Mouse (Mus musculus): ENCODE data around the gene Krtap10-4. TPM values are rescaled to one million over a fixed set of nuclear protein-coding genes. Genes with fewer than 3 reads are reported as not detected.

Krtap10-4 gene
- total and polyA plus RNA-seq, 2 experiments from 2014 or later: not detected

DNA sequence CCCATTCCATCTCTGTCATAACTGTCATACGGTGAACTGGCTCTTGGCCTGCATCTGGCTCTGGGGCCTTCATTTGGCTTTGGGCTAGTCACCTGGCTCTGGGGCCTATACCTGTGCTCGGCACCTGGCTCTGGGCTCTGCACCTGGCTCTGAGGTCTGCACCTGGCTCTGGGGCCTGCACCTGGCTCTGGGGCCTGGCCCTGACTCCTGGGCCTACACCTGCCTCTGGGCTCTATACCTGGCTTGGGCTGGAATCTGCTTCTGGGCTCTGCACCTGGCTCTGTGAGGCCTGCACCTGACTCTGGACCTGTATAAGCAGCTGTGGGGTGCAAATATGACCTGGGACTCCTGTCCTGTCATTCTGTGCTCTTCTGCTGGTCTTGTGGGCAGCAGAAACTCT lies 20.6 kb upstream of the Krtap10-4 start:
- Histone ChIP-seq H3K27me3 (ENCODE audit: insufficient read depth, low read length) (no peaks in the 10 kb centered on the region), H3K9ac (replicated peaks; ENCODE audit: low read length) (no peak overlapping the region), H3K36me3 (ENCODE audit: insufficient read depth, low read length) (no peaks in the 10 kb centered on the region), H3K9me3 (ENCODE audit: low read length) (peaks cover 9% of the 10 kb centered on the region; the same call in 1 of the 2 replicates), H3K4me3 (ENCODE audit: low read length) (no peak overlapping the region), H3K4me2 (ENCODE audit: low read depth, low read length) (no peak overlapping the region), H3K27ac (no peak overlapping the region), H3K4me1 (ENCODE audit: insufficient read depth, low read length) (no peaks in the 10 kb centered on the region)
- WGBS: 88% methylated on average over 2 of the region's 2 CpGs
- DNase-seq (ENCODE audit: low spot score) (no peak), ATAC-seq (no peak)
- no peak for TF ChIP-seq CTCF (IDR thresholded peaks at IDR 0.05; ENCODE audit: low read depth)

- H3K9me3 ChIP-seq (ENCODE audit: low read length): peaks cover 9% of the 10 kb centered on the region; the same call in 1 of the 2 replicates
- no peak overlapping the region for H3K4me3 ChIP-seq (ENCODE audit: low read length)
- TF ChIP-seq CTCF (IDR thresholded peaks at IDR 0.05; ENCODE audit: low read depth): no peak
- no peak overlapping the region for H3K27ac ChIP-seq
- no peak overlapping the region for H3K4me2 ChIP-seq (ENCODE audit: low read depth, low read length)
- ATAC-seq (no peak), DNase-seq (ENCODE audit: low spot score) (no peak)
- H3K9ac ChIP-seq (replicated peaks; ENCODE audit: low read length): no peak overlapping the region
- no peaks in the 10 kb centered on the region for H3K27me3 ChIP-seq (ENCODE audit: insufficient read depth, low read length)
- no peaks in the 10 kb centered on the region for H3K36me3 ChIP-seq (ENCODE audit: insufficient read depth, low read length)
- no peaks in the 10 kb centered on the region for H3K4me1 ChIP-seq (ENCODE audit: insufficient read depth, low read length)
- WGBS: 15% methylated on average over 2 of the region's 2 CpGs
Observed at GRCm38 (mm10) chr10:77846961-77847360, 20.1 kb upstream of the Krtap10-4 start.

- ATAC-seq: no peak
- H3K27ac ChIP-seq: no peak within 1 kb of the TSS
- H3K27me3 ChIP-seq (ENCODE audit: insufficient read depth, low read length): no peaks in the 10 kb centered on the region
- TF ChIP-seq CTCF (IDR thresholded peaks at IDR 0.05; ENCODE audit: low read depth): no peak
- DNase-seq (ENCODE audit: low spot score): no peak
- no peak within 1 kb of the TSS for H3K9ac ChIP-seq (replicated peaks; ENCODE audit: low read length)
- 67% methylated on average over 2 of the region's 3 CpGs for WGBS
- peaks cover 9% of the 10 kb centered on the region; the same call in 1 of the 2 replicates for H3K9me3 ChIP-seq (ENCODE audit: low read length)
- no peaks in the 10 kb centered on the region for H3K36me3 ChIP-seq (ENCODE audit: insufficient read depth, low read length)
- no peaks in the 10 kb centered on the region for H3K4me1 ChIP-seq (ENCODE audit: insufficient read depth, low read length)
- no peak within 1 kb of the TSS for H3K4me2 ChIP-seq (ENCODE audit: low read depth, low read length)
- H3K4me3 ChIP-seq (ENCODE audit: low read length): no peak within 1 kb of the TSS
Observed at GRCm38 (mm10) chr10:77846503-77846902, 19.6 kb upstream of the Krtap10-4 start, which contains the start of gene Gm36176. Gene Gm36176 (plus strand): TSS chr10:77846803.

DNA sequence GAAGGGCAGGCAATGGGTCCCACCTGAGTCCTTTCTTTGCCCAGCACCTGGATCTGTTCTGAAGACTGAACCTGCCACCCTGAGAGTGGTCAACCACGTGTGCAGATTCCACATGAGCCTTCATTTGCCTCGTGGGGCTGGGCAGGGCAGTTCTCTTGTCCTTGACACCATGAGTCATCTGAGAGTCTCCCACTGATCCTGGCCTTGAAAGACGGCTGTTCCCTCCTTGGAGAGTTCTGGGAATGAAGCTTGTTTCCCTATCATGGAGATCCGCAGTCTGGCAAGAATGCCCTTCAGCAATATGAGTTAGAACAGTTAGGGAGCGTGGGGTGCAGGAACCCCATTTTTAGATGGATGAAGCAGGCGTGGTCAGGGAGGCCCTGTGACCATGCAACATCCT lies 12.1 kb upstream of the Krtap10-4 start:
- H3K4me2 ChIP-seq (ENCODE audit: low read depth, low read length): no peak overlapping the region
- 83% methylated on average over 6 of the region's 6 CpGs for WGBS
- H3K27me3 ChIP-seq (ENCODE audit: insufficient read depth, low read length): no peaks in the 10 kb centered on the region
- TF ChIP-seq CTCF (IDR thresholded peaks at IDR 0.05; ENCODE audit: low read depth): no peak
- no peak overlapping the region for H3K4me3 ChIP-seq (ENCODE audit: low read length)
- no peak overlapping the region for H3K9ac ChIP-seq (replicated peaks; ENCODE audit: low read length)
- H3K27ac ChIP-seq: no peak overlapping the region
- no peaks in the 10 kb centered on the region for H3K4me1 ChIP-seq (ENCODE audit: insufficient read depth, low read length)
- no peaks in the 10 kb centered on the region for H3K36me3 ChIP-seq (ENCODE audit: insufficient read depth, low read length)
- no peak for DNase-seq (ENCODE audit: low spot score)
- ATAC-seq: no peak
- H3K9me3 ChIP-seq (ENCODE audit: low read length): peaks cover 3% of the 10 kb centered on the region; the same call in 1 of the 2 replicates

- Histone ChIP-seq H3K27ac (no peak within 1 kb of the TSS), H3K9ac (replicated peaks; ENCODE audit: low read length) (no peak within 1 kb of the TSS), H3K9me3 (ENCODE audit: low read length) (no peaks in the 10 kb centered on the region), H3K36me3 (ENCODE audit: insufficient read depth, low read length) (no peaks in the 10 kb centered on the region), H3K4me3 (ENCODE audit: low read length) (no peak within 1 kb of the TSS), H3K27me3 (ENCODE audit: insufficient read depth, low read length) (no peaks in the 10 kb centered on the region), H3K4me1 (ENCODE audit: insufficient read depth, low read length) (no peaks in the 10 kb centered on the region), H3K4me2 (ENCODE audit: low read depth, low read length) (no peak within 1 kb of the TSS)
- no peak for TF ChIP-seq CTCF (IDR thresholded peaks at IDR 0.05; ENCODE audit: low read depth)
- WGBS: 57% methylated on average over 9 of the region's 9 CpGs
- no peak for DNase-seq (ENCODE audit: low spot score)
- no peak for ATAC-seq
Observed at GRCm38 (mm10) chr10:77835647-77836046, 8.8 kb upstream of the Krtap10-4 start, which contains the start of gene Krtap10-10. Gene Krtap10-10 (plus strand): TSS chr10:77835947.

GRCm38 (mm10) chr10:77819203-77819602 lies 7.7 kb downstream of the Krtap10-4 start:
- WGBS: 47% methylated on average over 4 of the region's 4 CpGs
- Histone ChIP-seq H3K4me1 (ENCODE audit: insufficient read depth, low read length) (no peaks in the 10 kb centered on the region), H3K4me2 (ENCODE audit: low read depth, low read length) (no peak overlapping the region), H3K36me3 (ENCODE audit: insufficient read depth, low read length) (no peaks in the 10 kb centered on the region), H3K4me3 (ENCODE audit: low read length) (no peak overlapping the region), H3K9me3 (ENCODE audit: low read length) (no peaks in the 10 kb centered on the region), H3K27me3 (ENCODE audit: insufficient read depth, low read length) (no peaks in the 10 kb centered on the region), H3K27ac (no peak overlapping the region), H3K9ac (replicated peaks; ENCODE audit: low read length) (no peak overlapping the region)
- ATAC-seq (no peak), DNase-seq (ENCODE audit: low spot score) (no peak)
- TF ChIP-seq CTCF (IDR thresholded peaks at IDR 0.05; ENCODE audit: low read depth): no peak

- 96% methylated on average over 4 of the region's 4 CpGs for WGBS
- no peaks in the 10 kb centered on the region for H3K27me3 ChIP-seq (ENCODE audit: insufficient read depth, low read length)
- H3K36me3 ChIP-seq (ENCODE audit: insufficient read depth, low read length): no peaks in the 10 kb centered on the region
- DNase-seq (ENCODE audit: low spot score) (no peak), ATAC-seq (peak; percentile 52)
- H3K27ac ChIP-seq: no peak overlapping the region
- no peak overlapping the region for H3K4me3 ChIP-seq (ENCODE audit: low read length)
- H3K9ac ChIP-seq (replicated peaks; ENCODE audit: low read length): no peak overlapping the region
- H3K4me1 ChIP-seq (ENCODE audit: insufficient read depth, low read length): no peaks in the 10 kb centered on the region
- H3K9me3 ChIP-seq (ENCODE audit: low read length): no peaks in the 10 kb centered on the region
- no peak overlapping the region for H3K4me2 ChIP-seq (ENCODE audit: low read depth, low read length)
- no peak for TF ChIP-seq CTCF (IDR thresholded peaks at IDR 0.05; ENCODE audit: low read depth)
Observed at GRCm38 (mm10) chr10:77818523-77818922, 8.4 kb downstream of the Krtap10-4 start.

All from hindbrain, postnatal 0 days (tissue).